Mouse (Mus musculus) G1E-ER4 (cell line): ENCODE measurements around the gene Batf3. TPM values are rescaled to one million over a fixed set of nuclear protein-coding genes. Genes with fewer than 3 reads are reported as not detected.

ENCODE experiments used
- GATA1 ChIP-seq: IDR thresholded peaks from one replicate; pipeline ENCODE4 v1.8.0; 2012; ENCODE audit warnings: low read length, inconsistent platforms
- polyA plus RNA-seq: library from polyadenylated mRNA; stranded (reverse); fragments of >175 nt; gene quantifications from 2 replicates; pipeline ENCODE4 v1.2.3, GENCODE M21; 2012

Batf3 gene
- polyA plus RNA-seq, 1 experiment: 0.15 TPM

DNA sequence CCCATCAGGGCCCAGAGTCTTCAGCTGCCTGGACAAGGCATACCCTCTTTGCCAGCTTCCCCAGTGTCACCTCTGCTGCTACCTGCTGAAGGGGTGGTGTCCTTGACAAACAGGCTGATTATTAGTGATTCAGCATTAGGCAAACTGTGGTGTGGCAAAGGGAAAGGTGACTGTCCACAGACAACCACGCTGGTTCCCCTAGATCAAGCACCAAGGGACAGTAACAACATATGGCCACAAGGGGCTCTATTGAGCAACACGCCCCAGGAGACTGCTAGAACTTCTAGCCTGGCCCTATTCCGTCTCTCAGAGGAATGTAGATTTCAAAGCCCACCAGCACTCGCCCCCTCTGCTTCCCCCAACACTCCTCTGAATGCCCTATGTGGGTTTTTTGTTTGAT, 55.4 kb downstream of the Batf3 start:
- no peak for TF ChIP-seq GATA1

DNA sequence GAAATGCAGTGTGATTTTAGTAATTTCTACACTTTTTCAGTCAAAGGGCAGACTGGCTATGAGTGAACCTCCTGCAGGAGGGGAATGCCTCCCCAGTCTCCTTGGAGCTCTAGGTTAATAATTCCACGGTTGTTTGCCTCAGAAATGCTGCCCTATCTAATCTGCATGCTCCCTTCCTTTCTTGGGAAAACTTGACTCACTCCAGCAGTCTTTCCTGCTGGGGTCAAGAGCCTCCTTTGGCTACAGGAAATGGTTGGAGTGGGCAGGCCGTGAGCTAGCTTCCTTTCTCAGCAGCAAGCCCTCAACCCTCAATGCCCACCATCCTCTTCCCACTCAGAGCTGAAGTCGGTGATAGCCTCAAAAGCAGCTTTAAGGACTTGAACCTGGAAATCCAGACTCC, 56.7 kb downstream of the Batf3 start:
- TF ChIP-seq GATA1: no peak

Other genes with a start within 250 kb of the Batf3 start
- 25.3 and 36.2 TPM in 2 replicates for gene Rps6kc1, start 186.1 kb upstream of the Batf3 start, polyA plus RNA-seq
- gene Angel2, start 172.7 kb upstream of the Batf3 start, polyA plus RNA-seq: 13.9 and 20.0 TPM in 2 replicates
- not detected in 2 replicates for gene Vash2, start 118.6 kb upstream of the Batf3 start, polyA plus RNA-seq
- 16.7 and 23.0 TPM in 2 replicates for gene Flvcr1, start 71.7 kb upstream of the Batf3 start, polyA plus RNA-seq
- gene Spata45, start 61.2 kb upstream of the Batf3 start, polyA plus RNA-seq: not detected in 2 replicates
- gene Tatdn3, start 34.9 kb upstream of the Batf3 start, polyA plus RNA-seq: 0.84 and 0.93 TPM in 2 replicates
- 22.5 and 29.4 TPM in 2 replicates for gene Nsl1, start 34.8 kb upstream of the Batf3 start, polyA plus RNA-seq
- gene Fam71a, start 67.0 kb downstream of the Batf3 start, polyA plus RNA-seq: not detected in 2 replicates
- 0.03 TPM in 1 of 2 replicates, not detected in the other for gene Atf3, start 120.2 kb downstream of the Batf3 start, polyA plus RNA-seq
- 60.6 and 73.3 TPM in 2 replicates for gene Nenf, start 220.3 kb downstream of the Batf3 start, polyA plus RNA-seq
- 3.1 and 3.4 TPM in 2 replicates for gene Tmem206, start 228.1 kb downstream of the Batf3 start, polyA plus RNA-seq